Mouse (Mus musculus) ES-E14 (cell line): ENCODE measurements at regions not wholly inside any gene's neighbourhood (a gene's known extent, or its start where the extent isn't known, plus 50 kb on each side); places are given as distances from the start of the nearest gene placed in this dataset.

ENCODE experiments used
- MAFK ChIP-seq: IDR thresholded peaks from 2 replicates; pipeline ENCODE4 v1.6.1; 2014; ENCODE audit warnings: mild to moderate bottlenecking, low read depth, low read length, inconsistent platforms; ENCODE audit not compliant: insufficient read depth
- ZNF384 ChIP-seq: IDR thresholded peaks from 2 replicates; pipeline ENCODE4 v1.6.1; 2012; ENCODE audit warnings: low read depth, low read length, inconsistent platforms

GRCm38 (mm10) chr10:68354335-68355231 is 76.0 kb upstream of the Arid5b start:
- no peak for TF ChIP-seq ZNF384
- no peak for TF ChIP-seq MAFK
